In the genomic region with DNA sequence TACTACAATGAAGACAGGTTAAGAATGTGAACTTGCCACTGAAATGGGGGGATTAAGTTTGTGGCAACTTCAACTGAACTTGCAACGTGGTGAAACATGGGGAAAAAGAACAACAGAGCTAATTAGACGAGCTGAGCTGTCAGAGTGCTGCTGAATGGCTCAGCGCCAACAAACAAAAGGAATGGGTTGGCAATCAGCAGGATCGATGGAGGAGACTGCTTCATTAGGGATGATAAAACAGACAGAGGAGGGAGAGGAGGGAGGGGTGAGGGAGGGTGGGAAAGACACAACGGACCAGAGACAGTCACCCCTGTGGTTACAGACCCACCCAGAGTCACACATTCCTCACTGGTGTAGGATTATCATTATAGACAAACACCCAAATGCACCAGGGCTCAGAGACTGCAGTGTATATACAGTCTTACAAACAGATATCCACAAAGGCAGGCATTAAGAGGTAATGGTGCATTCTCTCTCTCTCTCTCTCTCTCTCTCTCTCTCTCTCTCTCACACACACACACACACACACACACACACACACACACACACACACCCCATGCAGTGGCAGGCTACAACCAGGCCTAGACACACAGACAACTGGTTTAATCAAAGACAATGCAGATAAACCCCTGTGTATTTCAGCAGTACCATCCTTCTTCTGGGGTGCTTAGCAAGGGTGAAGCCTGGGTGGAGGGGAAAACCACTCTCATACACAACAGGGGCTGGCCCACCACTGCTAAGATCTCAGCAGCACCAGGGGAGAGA, we compare ENCODE assay signal across 12 mouse cellular contexts. TPM values are rescaled to one million over a fixed set of nuclear protein-coding genes. Genes with fewer than 3 reads are reported as not detected.
DNase-seq lines count a peak whose midpoint lies in the region; ATAC-seq and TF ChIP-seq lines count a peak whose summit lies in the region.
"Had no signal": no experiment of that assay in that cellular context is flagged by ENCODE, and none has a peak within 500 bp of the region (broad histone marks: within the 10 kb centered on the region; RNA-seq: fewer than 3 reads in every experiment).

No protein-coding gene starts in this region.

- intact Hi-C loops in heart, adult 2 months (cut with DNase I), result no loop called here

- H3K79me2 ChIP-seq in heart, adult 2 months (replicated peaks; ENCODE audit: control insufficient read depth, insufficient read depth, low read length), result no peaks in the 10 kb centered on the region

- ATAC-seq in embryonic facial prominence, embryonic 14.5 days (ENCODE audit: low read depth), result peak; percentile 31; the same call in 1 of the 2 replicates
- peak; percentile 43; the same call in 1 of the 2 replicates for ATAC-seq in hindbrain, embryonic 14.5 days (ENCODE audit: low FRiP score)
- ATAC-seq in midbrain, embryonic 13.5 days, result peak; percentile 62
- no peak for ATAC-seq in inflammation-experienced regulatory T-cells, adult 6 months

- TF ChIP-seq EP300 in heart, adult 2 months (IDR thresholded peaks at IDR 0.05; ENCODE audit: insufficient read depth, low read depth, low read length), result no peak

- no peak overlapping the region for H3K27ac ChIP-seq in embryonic facial prominence, embryonic 14.5 days (replicated peaks; ENCODE audit: low read depth, low read length)
- peak overlapping the region; percentile 79 for H3K27ac ChIP-seq in hindbrain, embryonic 14.5 days
- peak overlapping the region; percentile 83 for H3K27ac ChIP-seq in midbrain, embryonic 13.5 days
- H3K27ac ChIP-seq in heart, adult 2 months, result no peak overlapping the region

- no peaks in the 10 kb centered on the region for H3K27me3 ChIP-seq in embryonic facial prominence, embryonic 14.5 days (replicated peaks; ENCODE audit: control insufficient read depth, insufficient read depth, low read length)
- no peaks in the 10 kb centered on the region for H3K27me3 ChIP-seq in hindbrain, embryonic 14.5 days (ENCODE audit: control insufficient read depth, insufficient read depth, low read length)
- peaks cover 4% of the 10 kb centered on the region; the same call in 1 of the 2 replicates for H3K27me3 ChIP-seq in midbrain, embryonic 13.5 days
- no peaks in the 10 kb centered on the region for H3K27me3 ChIP-seq in heart, adult 2 months (ENCODE audit: control insufficient read depth, insufficient read depth, low read length)

- H3K36me3 ChIP-seq in embryonic facial prominence, embryonic 14.5 days (ENCODE audit: control insufficient read depth, insufficient read depth, low read length), result no peaks in the 10 kb centered on the region; the same call in 1 of the 2 replicates
- 0 out of 2 replicates have a peak, but pooled peaks cover 3% of the 10 kb centered on the region for H3K36me3 ChIP-seq in hindbrain, embryonic 14.5 days (replicated peaks; ENCODE audit: control insufficient read depth, insufficient read depth)
- no peaks in the 10 kb centered on the region for H3K36me3 ChIP-seq in midbrain, embryonic 13.5 days
- no peaks in the 10 kb centered on the region for H3K36me3 ChIP-seq in heart, adult 2 months (ENCODE audit: control insufficient read depth, insufficient read depth, low read length)

- TF ChIP-seq POLR2A in heart, adult 2 months (IDR thresholded peaks at IDR 0.05; ENCODE audit: insufficient read depth, low read depth, low read length), result no peak

- no peaks in the 10 kb centered on the region for H3K9me3 ChIP-seq in embryonic facial prominence, embryonic 14.5 days (ENCODE audit: control insufficient read depth, low read length)
- no peaks in the 10 kb centered on the region for H3K9me3 ChIP-seq in hindbrain, embryonic 14.5 days (ENCODE audit: control insufficient read depth, low read length)
- H3K9me3 ChIP-seq in midbrain, embryonic 13.5 days, result no peaks in the 10 kb centered on the region

- no peak overlapping the region for H3K4me3 ChIP-seq in embryonic facial prominence, embryonic 14.5 days (ENCODE audit: low read depth, low read length)
- H3K4me3 ChIP-seq in hindbrain, embryonic 14.5 days (replicated peaks; ENCODE audit: low read length), result no peak overlapping the region
- H3K4me3 ChIP-seq in midbrain, embryonic 13.5 days (replicated peaks), result no peak overlapping the region
- no peak overlapping the region for H3K4me3 ChIP-seq in heart, adult 2 months

- H3K4me1 ChIP-seq in embryonic facial prominence, embryonic 14.5 days (ENCODE audit: control insufficient read depth, insufficient read depth, low read length), result 0 out of 2 replicates have a peak, but pooled peaks cover 9% of the 10 kb centered on the region
- H3K4me1 ChIP-seq in hindbrain, embryonic 14.5 days (replicated peaks; ENCODE audit: control insufficient read depth, insufficient read depth, low read length), result peaks cover 24% of the 10 kb centered on the region
- H3K4me1 ChIP-seq in midbrain, embryonic 13.5 days (replicated peaks), result peaks cover 43% of the 10 kb centered on the region
- no peaks in the 10 kb centered on the region for H3K4me1 ChIP-seq in heart, adult 2 months (ENCODE audit: control insufficient read depth, insufficient read depth, low read length)

- DNase-seq in brain, adult 2 months (ENCODE audit: low read depth, low spot score), result peak; percentile 49
- DNase-seq in embryonic facial prominence, embryonic 14.5 days (ENCODE audit: low spot score), result peak; percentile 62
- peak; percentile 67 for DNase-seq in hindbrain, embryonic 14.5 days (ENCODE audit: low spot score)
- DNase-seq in spleen, postnatal 14 days (ENCODE audit: low spot score in 2 of 2), result no peak
- DNase-seq in adrenal gland, adult 18-20 months (ENCODE audit: low spot score in 2 of 2), result no peak
- no peak for DNase-seq in heart, adult 2 months
- DNase-seq: kidney, adult 18-20 months; liver; lung, postnatal 14 days; right cerebral cortex, postnatal 25 days had no signal

- WGBS in embryonic facial prominence, embryonic 14.5 days, result 16% methylated on average over 5 of the region's 5 CpGs
- WGBS in hindbrain, embryonic 14.5 days, result under 1% methylated on average over 5 of the region's 5 CpGs
- 3% methylated on average over 5 of the region's 5 CpGs for WGBS in midbrain, embryonic 13.5 days
- WGBS in heart, adult 2 months, result 48% methylated on average over 5 of the region's 5 CpGs

- TF ChIP-seq CTCF in heart, adult 2 months (IDR thresholded peaks at IDR 0.05), result no peak

- no peak overlapping the region for H3K9ac ChIP-seq in embryonic facial prominence, embryonic 14.5 days (ENCODE audit: low read depth, low read length)
- H3K9ac ChIP-seq in hindbrain, embryonic 14.5 days, result 0 out of 2 replicates have a peak overlapping the region, but pooled peaks have one; percentile 5
- H3K9ac ChIP-seq in midbrain, embryonic 13.5 days (replicated peaks), result peak overlapping the region; percentile 33; the same call in 1 of the 2 replicates
- no peak overlapping the region for H3K9ac ChIP-seq in heart, adult 2 months (ENCODE audit: low read depth, low read length)

- no peak overlapping the region for H3K4me2 ChIP-seq in embryonic facial prominence, embryonic 14.5 days (ENCODE audit: low read depth, low read length)
- no peak overlapping the region for H3K4me2 ChIP-seq in hindbrain, embryonic 14.5 days (replicated peaks)
- H3K4me2 ChIP-seq in midbrain, embryonic 13.5 days (replicated peaks), result no peak overlapping the region

RNA-seq across cellular contexts. Expression of a gene that starts 42.9 kb away (rescaled TPM):
- polyA plus RNA-seq in embryonic facial prominence, embryonic 14.5 days (2014; fragmentation: Nextera tagmentation; extraction: Ambion mirVana), result 0.18 and 0.28 TPM in 2 replicates
- 4.5 and 6.3 TPM in 2 replicates for polyA plus RNA-seq in hindbrain, embryonic 14.5 days (2014; fragmentation: Nextera tagmentation; extraction: Ambion mirVana)
- polyA plus RNA-seq in midbrain, embryonic 13.5 days (2015; fragmentation: Nextera tagmentation; extraction: Ambion mirVana), result 8.5 and 10.3 TPM in 2 replicates
- polyA plus RNA-seq in inflammation-experienced regulatory T-cells, adult 6 months (2017; shearing (Covaris generic)), result not detected
- under 1 TPM; 0.33 to 0.38 TPM for total RNA-seq in adrenal gland, adult 18-20 months (2021)
- under 1 TPM; 0.48 to 0.81 TPM for total RNA-seq in heart, adult 2 months (2021)
- 0.61 and 0.64 TPM in 2 replicates for polyA plus RNA-seq in heart, adult 2 months (2012; rRNA removed)

Comparison
In these comparisons a context has a peak if more than half of its experiments do, and no peak if none do; other contexts are left out.
1. DNase-seq: peak in brain, adult 2 months (single experiment), embryonic facial prominence, embryonic 14.5 days (single experiment) and hindbrain, embryonic 14.5 days (single experiment); none in spleen, postnatal 14 days (0 of 2), adrenal gland, adult 18-20 months (0 of 2) and heart, adult 2 months (0 of 2).
2. H3K27ac ChIP-seq: peak in hindbrain, embryonic 14.5 days (single experiment) and midbrain, embryonic 13.5 days (single experiment); none in embryonic facial prominence, embryonic 14.5 days (single experiment) and heart, adult 2 months (single experiment).
3. H3K9ac ChIP-seq: peak in hindbrain, embryonic 14.5 days (single experiment) and midbrain, embryonic 13.5 days (single experiment); none in embryonic facial prominence, embryonic 14.5 days (single experiment) and heart, adult 2 months (single experiment).